Mouse (Mus musculus): ENCODE measurements around the gene Atxn7l3.

Atxn7l3 gene

DNA sequence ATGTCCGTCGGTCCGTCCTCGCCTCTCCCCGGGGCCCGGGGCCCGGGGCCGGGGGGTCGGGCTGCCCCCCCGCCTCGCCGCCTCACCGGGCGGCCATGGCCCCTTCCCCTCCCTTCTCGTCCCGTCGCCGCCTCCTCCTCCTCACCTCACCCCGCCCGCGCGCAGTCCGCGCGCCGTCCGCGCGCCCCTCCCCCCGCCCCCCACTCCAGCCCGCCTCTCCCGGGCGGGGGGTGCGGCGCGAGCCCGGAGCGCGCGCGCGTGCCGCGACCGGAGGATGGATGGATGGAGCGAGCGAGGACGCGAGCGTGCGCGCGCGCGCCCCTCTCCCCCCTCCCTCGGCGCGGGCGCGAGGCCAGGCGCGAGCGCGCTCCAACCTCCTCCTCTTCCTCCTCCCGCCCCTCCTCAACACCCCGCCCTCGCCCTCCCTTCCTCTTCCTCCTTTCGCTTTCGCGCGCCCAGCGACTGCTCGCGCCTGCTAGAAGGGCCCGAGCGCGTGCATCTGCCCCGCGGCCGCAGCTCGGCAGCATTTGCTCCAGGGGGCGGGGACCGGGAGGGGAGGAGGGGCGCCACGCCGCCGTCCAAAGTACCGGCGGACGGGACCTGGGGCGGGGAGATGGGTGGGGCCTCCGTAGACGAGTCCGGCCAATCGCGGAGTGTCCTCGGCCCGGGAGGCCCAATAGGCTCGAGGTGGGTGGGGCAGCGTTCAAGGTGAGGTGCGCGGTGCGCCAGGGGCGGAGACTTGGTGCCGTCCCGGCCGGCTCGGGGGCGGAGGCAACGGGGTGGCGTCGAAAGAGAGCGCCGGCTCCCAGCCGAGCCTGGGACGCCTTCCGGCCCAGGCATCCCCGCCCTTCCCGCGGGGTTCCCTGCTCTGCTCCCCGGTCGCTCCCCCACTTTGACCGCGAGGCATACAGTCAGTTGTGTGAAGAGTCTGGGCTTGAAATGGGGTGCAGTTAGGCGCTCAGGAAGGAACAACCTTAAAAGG is at the start of gene Atxn7l3:
Gene Atxn7l3, minus strand, starts transcription at position 141 of the 982 bp plus-strand sequence.
- DNase-seq (ENCODE audit: low read depth, low spot score), result peak; percentile 99

- no peak for DNase-seq (ENCODE audit: low read depth, low spot score)
Observed at GRCm38 (mm10) chr11:102344458-102344857, 48.0 kb upstream of the Atxn7l3 start.

- no peak for DNase-seq (ENCODE audit: low read depth, low spot score)
Observed at GRCm38 (mm10) chr11:102342742-102343141, 46.3 kb upstream of the Atxn7l3 start.

DNA sequence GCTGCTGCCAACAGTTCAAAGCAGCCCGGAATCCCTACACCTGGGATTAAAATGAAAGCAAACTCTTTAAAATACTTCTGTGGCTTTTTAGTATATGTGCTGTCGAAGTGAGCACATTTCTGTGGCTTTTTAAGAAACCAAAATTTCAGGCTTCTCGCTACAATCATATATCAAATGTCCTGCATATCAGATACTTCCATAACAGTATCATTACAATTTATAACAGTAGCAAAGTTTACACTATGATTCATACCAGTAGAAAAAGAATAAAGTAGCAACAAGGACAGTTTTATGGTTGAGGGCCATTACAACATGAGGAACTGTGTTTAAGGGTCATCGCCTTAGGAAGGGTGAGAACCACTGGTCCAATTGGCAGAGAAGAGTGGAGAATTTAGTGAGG is 44.7 kb upstream of the Atxn7l3 start:
- no peak for DNase-seq (ENCODE audit: low read depth, low spot score)

DNA sequence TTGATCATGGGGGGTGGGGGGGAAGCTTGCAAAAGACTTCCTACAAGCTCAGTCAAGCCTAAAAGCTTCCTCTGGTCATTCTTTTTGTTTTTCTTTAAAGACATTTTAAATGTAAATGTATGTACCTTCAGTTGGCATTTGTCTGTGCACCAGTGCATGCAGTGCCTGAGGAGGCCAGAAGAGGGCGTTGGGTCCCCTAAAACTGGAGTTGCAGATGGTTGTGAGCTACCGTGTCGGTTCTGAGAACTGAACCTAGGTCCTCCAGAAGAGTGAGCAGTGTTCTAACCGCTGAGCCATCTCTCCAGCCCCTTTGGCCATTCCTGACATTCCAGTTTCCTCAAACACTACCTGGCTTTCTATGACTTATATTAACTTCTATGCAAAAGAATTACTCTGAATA is 43.2 kb upstream of the Atxn7l3 start:
- no peak for DNase-seq (ENCODE audit: low read depth, low spot score)

GRCm38 (mm10) chr11:102339195-102339594 is 42.8 kb upstream of the Atxn7l3 start:
- no peak for DNase-seq (ENCODE audit: low read depth, low spot score)

- DNase-seq (ENCODE audit: low read depth, low spot score), result peak; percentile 87
Observed at GRCm38 (mm10) chr11:102338561-102338960, 42.1 kb upstream of the Atxn7l3 start.

- DNase-seq (ENCODE audit: low read depth, low spot score), result no peak
Observed at GRCm38 (mm10) chr11:102337921-102338320, 41.5 kb upstream of the Atxn7l3 start.

GRCm38 (mm10) chr11:102336191-102336590 is 39.8 kb upstream of the Atxn7l3 start:
- DNase-seq (ENCODE audit: low read depth, low spot score), result peak; percentile 59

GRCm38 (mm10) chr11:102334973-102335700 is 38.7 kb upstream of the Atxn7l3 start:
- DNase-seq (ENCODE audit: low read depth, low spot score), result no peak

GRCm38 (mm10) chr11:102334010-102334409 is 37.6 kb upstream of the Atxn7l3 start:
- no peak for DNase-seq (ENCODE audit: low read depth, low spot score)

DNA sequence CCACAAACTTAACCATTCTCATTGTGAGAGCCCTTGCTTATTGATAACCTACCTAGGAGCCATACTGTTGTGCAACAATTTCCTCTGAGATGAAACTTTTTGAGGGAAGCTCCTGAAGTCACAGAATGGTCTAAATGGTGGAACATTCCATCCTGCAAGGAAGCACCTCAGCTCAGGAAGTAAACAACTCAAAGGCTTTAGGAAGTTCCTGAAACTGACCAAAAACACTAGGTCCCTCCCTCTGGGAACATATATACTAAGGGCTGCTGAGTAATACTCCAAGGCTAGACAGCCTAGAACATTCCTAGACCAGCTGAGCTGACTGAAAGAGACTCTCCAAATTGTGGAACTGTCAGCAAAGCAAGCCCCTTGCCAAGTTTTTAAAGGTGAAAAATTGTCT is 36.6 kb upstream of the Atxn7l3 start:
- no peak for DNase-seq (ENCODE audit: low read depth, low spot score)

DNA sequence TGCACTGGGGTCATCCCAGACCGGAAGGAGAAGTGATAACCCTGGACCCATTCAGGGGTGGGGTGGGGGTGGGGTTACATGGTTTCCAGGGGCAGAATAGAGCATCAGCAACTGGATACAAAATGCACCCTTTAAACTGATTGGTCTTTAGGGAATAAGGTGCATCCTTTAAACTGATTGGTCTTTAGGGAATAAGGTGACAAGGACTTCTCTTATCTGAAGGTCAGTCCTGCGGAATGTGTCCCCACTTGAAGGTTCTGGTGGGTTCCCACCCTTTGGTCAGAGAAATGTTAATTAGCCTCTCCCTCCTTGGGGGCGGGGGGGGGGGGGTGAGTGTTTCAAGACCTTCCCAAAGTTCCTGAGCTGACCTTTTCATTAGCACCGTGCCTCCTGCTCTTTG is 35.4 kb upstream of the Atxn7l3 start:
- no peak for DNase-seq (ENCODE audit: low read depth, low spot score)

GRCm38 (mm10) chr11:102330039-102330438 is 33.6 kb upstream of the Atxn7l3 start:
- DNase-seq (ENCODE audit: low read depth, low spot score), result no peak

DNA sequence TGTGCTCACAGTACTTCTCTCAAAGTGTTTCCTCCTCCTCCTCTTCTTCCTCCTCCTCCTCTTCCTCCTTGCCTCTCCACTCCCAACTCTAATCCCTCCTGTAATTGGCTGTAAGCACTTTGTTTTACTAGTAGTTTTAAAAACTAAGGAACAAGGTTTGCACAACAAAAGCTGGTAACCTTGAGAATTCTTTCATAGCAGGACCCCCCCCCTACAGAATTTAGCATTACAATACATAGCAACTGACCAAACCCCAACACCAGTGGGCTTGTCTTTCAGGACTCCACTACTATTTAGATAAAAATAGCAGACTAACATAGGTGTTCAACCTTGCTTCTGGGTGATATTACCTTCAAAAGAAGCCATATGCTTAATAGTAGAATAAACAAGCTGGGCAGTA is 33.1 kb upstream of the Atxn7l3 start:
- DNase-seq (ENCODE audit: low read depth, low spot score), result no peak

- DNase-seq (ENCODE audit: low read depth, low spot score), result no peak
Observed at GRCm38 (mm10) chr11:102327839-102328238, 31.4 kb upstream of the Atxn7l3 start.

- DNase-seq (ENCODE audit: low read depth, low spot score), result peak; percentile 80
Observed at GRCm38 (mm10) chr11:102327250-102327649, 30.8 kb upstream of the Atxn7l3 start.

DNA sequence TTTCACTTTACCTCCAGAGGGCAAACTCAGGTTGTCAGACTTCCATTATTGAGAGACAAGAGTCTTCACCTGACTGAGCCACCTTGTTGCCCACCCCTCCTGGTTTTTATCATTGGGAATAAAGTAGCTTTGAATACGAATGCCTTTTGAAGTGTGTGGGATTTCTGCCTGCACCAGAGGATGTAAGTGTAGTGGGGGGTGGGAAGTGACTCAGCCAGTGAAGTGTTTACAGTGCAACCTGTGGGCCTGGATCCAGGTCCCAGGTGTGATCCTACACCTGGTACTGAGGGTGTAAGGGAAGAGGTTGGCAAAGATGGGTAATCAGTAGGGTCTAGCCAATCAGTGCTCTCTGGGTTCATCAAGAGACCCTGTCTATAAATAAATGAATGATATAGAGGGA is 27.1 kb upstream of the Atxn7l3 start:
- DNase-seq (ENCODE audit: low read depth, low spot score), result no peak

- no peak for DNase-seq (ENCODE audit: low read depth, low spot score)
Observed at GRCm38 (mm10) chr11:102321931-102322330, 25.5 kb upstream of the Atxn7l3 start.

GRCm38 (mm10) chr11:102320686-102321005 is 24.2 kb upstream of the Atxn7l3 start:
- peak; percentile 89 for DNase-seq (ENCODE audit: low read depth, low spot score)

DNA sequence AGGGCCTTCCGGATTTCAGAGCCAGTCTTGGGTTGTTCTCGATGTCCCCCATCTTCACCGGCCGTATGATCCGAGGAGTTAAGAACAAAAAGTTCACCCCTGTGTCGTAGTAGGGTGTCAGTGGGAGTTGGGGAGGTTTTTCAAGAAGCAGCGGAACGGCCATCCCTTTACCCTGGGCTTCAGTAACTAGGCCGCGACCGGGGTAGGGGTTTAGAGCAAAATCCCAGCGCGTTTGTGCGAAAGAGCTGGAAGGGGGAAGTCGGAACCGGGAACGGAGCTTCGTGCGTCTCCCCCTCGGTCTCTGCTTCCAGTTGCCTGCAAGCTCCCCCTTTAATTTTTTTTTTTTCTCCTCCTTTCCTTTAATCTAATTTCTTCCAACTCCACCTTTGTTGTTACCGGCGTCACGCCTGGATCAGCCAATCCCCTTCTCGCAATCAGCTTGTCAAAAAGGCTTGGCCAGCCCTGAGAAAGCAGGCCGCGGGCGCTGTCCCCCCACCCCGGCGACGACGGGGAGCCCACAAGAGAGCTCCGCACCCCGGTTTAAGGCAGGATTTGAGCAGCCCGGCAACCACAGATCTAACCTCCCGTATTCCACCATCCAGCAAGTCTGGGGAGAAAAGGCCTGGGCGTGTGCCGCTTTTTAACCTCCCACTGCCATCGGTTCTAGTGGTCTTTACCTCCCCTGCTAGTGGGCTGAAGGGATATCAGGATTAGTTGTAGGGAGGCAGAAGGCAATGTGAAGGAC is 23.7 kb upstream of the Atxn7l3 start:
- peak; percentile 81 for DNase-seq (ENCODE audit: low read depth, low spot score)

DNA sequence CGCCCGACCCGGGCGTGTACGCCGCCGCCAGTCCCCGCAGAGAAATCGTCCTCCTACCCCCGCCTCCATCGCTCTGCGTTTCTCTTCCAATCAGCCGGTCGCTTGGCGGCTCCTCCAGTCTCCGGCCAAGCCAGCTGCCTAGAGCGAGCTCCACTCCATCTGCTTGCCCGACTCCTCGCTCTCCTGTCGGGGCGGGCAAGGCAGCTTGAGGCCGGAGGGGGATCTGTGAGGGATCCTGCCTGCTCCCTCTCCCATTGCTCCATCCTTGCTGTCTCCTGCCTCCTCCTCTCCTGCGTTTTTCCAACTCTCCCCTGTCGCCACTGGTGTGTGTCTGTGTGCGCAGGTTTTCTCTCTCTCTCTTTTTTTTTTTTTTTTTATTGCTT is 23.0 kb upstream of the Atxn7l3 start, which contains the start of gene Ubtf:
Gene Ubtf, minus strand, starts transcription at position 333 of the 383 bp plus-strand sequence.
- peak; percentile 83 for DNase-seq (ENCODE audit: low read depth, low spot score)

All from 3T3-L1 (cell line).